Mouse (Mus musculus) cerebellum, adult (tissue): ENCODE data around the gene Zfhx3.

Source experiments
- ATAC-seq: cut with Nextera tagmentation; 2 replicates; pipeline ENCODE4 v1.9.2; 2017; ENCODE audit warnings: mild to moderate bottlenecking, moderate library complexity, mixed read lengths; ENCODE audit not compliant: insufficient number of reproducible peaks, low FRiP score, low TSS enrichment

The Zfhx3 gene

GRCm38 (mm10) chr8:108709441-108709840 lies 767.0 kb downstream of the Zfhx3 start:
- ATAC-seq: no peak

DNA sequence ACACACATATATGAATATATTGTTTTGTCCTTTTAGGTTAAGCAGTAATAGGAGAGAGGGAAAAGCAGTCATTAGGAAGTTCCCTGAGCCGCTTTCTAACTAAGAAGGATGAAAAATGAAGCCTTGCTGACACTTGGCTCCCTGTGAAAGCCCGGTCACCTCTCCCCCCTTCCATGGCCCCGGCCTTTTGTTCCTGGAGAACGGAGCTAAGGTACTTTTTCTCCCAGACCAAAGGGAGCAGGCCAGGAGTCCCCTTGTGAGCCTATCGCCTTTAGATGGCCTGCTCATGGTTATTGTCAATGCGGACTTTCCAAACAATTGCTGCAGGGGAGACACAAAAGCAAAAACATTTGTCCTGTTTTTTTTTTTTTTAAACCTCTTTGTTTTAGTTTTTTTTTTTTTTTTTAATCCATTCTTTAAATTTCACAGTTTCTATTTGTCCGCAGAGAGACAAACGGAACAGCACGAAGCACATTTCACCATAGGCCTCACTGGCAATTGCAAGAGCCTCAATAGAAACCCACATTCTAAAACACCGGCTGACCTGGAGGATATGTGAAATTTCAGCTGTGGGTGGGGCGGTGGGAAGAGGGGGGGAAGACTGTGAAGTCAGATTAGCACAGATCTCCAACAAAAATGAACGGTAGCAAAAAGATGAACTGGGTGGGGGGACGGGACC lies 767.6 kb downstream of the Zfhx3 start:
- ATAC-seq: no peak

GRCm38 (mm10) chr8:108710607-108711489 lies 768.4 kb downstream of the Zfhx3 start:
- ATAC-seq: no peak

- ATAC-seq: no peak
Observed at GRCm38 (mm10) chr8:108711490-108711793, 769.0 kb downstream of the Zfhx3 start.

DNA sequence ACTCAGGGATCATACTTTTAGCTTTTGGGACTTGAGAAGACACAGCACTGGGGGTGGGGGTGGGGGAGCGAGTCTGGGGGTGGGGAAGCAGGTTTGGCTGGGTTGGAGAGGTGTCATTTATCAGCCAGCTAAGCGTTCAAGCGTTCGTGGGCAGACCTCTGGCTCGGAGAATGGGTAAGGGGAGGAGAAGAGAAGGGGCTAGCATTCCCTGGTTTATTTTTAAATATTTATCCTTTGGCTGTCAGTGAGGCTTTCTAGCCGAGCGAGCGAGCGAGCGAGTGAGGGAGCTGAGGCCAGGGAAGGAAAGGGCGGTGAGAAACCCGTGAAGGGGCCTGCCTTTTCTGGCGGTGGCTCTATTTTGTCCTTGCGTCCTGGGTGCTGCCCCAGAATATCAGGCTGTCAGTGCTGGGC lies 769.6 kb downstream of the Zfhx3 start:
- ATAC-seq: no peak

DNA sequence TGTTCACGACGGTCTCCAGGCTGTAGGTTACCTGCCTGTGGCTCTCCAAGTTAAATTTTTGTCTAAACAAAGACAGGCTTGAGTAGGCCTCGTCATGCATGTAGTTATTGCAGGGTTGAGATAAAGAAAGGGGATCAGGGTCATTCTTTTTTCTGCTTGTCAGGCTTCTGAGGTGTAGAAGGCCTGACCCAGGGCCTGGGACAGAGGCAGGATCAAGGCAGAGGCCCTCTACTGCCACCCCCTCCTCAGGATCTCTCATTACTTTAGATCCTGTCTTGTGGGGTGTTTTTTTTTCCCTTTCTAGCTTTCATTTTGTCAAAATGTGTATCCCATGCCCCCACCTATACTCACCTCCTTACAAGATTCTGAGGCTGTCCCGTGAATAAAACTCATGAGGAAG lies 770.2 kb downstream of the Zfhx3 start:
- ATAC-seq: no peak

- ATAC-seq: no peak
Observed at GRCm38 (mm10) chr8:108713346-108714142, 771.1 kb downstream of the Zfhx3 start.

DNA sequence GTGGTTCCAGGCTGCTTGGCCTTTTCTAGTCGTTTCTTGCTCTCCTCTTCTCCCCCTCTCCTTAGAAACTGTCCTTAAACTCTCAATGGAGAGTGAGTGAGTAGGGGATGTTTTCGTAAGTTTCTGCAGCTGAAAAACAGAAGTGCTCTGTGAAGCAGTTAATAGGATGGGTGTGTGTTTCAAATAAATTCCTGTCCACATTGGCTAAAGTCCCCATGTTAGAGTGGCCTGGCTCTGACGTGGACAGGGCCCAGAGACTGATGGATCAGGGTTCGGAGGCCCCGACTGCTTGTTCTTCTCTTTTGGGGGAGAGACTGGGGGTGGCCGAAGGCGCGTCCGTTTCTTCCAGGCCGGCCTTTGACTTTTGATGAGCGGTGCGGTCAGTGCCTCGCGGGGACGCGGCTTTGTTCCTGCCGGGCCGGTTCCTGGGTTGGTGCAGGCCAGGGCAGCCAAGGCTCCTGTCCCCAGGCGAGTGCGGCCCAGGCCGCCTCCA lies 771.7 kb downstream of the Zfhx3 start:
- ATAC-seq: no peak

GRCm38 (mm10) chr8:108714636-108715415 lies 772.4 kb downstream of the Zfhx3 start:
- no peak for ATAC-seq

GRCm38 (mm10) chr8:108715416-108715948 lies 773.0 kb downstream of the Zfhx3 start:
- ATAC-seq: no peak

DNA sequence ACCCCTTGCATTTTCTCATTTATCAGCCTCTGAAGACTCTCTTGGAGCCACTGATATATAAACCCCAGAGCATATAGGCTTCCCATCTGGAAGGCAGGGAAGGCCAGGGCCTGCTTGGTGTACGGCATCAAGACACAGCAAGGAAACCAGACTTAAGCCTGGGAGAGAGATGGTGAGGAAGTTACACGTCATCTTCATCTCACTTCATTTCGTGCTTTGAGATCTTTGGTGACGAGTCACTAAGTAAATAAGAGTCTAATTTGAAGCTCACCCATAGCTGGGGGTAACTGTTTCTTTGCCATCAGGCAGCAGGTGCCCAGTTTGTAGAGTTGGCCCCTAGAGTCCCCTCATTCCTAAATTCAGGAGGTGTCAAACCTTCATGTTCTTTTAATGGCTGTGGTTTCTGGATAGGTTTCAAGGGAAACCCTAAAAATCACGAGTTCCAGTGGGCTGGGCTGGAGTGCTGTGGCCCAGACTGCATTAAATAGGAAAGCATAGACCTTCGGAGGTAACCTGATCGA lies 773.9 kb downstream of the Zfhx3 start:
- ATAC-seq: no peak

GRCm38 (mm10) chr8:108717545-108717944 lies 775.1 kb downstream of the Zfhx3 start:
- no peak for ATAC-seq

- no peak for ATAC-seq
Observed at GRCm38 (mm10) chr8:108718031-108718430, 775.6 kb downstream of the Zfhx3 start.

- ATAC-seq: no peak
Observed at GRCm38 (mm10) chr8:108720840-108721239, 778.4 kb downstream of the Zfhx3 start.

DNA sequence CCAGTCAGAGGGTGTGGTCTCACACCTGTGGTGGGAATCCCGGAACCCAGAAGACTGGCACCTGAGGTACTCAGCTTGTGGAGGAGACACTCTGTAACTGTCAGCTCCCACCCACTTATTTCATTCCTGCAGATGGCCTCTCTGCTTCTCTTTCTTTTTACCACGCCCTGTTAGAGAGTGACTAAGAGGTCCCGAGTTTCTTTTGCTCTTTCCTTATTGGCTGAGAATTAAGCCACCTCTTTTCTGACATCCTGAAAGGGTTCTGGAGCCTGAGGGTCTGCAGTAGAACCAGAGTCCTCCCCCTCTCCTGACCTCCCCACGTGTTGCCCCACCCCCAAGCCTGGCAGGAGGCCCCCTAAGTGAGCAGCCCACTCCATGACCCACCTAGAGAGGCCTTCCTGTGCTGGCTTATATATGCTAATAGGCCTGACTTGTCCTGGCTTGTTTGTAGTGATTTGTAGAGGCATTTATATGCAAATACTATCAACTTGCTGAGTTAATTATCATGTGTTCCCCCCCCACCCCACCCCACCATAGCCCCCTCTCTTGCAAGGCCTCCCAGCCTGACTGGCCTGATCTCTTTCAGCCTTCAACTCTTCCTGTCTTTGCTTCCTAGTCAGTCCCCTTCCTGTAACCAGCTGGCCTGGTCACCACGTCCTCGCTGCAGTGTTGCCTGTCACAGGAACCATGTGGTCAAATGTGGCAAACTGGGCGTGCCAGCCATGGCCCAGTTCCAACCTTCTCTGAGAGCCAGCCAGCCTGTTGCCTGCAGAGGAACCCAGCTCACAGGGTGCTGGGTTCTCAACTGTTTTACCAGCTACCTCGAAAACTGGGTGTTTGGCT lies 780.4 kb downstream of the Zfhx3 start:
- no peak for ATAC-seq

GRCm38 (mm10) chr8:108723636-108724035 lies 781.2 kb downstream of the Zfhx3 start:
- no peak for ATAC-seq

DNA sequence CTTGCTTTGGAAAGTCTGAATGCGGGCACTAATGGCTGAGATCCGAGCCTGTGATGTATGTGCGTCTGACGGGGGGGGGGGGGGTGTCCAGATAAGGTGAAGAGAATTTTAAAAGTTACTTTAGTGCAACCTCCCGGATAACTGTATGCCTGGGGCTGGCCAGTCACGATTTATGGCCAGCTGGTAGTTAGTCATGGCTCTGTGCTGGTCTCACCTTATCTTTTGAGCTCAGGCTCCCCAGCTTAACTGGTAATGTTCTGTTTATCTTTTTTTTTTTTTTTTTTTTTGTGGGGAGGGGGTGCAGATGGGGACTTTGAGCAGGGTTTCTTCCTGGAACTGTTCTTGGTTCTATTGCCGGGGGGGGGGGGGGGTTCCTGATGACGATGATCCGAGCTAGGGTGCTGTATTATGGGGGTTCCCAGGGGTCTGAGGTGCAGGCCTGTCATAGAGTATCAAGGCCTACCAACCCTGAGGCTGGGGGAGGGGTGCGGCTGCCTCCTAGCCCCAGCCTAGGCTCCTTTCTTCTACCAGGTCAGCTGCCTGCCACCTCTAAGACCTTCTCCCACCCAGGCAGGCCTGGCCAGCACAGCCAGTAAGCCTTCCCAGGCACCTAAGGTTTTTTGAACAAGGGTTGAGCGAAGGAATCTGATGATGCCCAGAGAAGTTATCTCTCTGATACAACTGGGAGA lies 782.5 kb downstream of the Zfhx3 start:
- ATAC-seq: no peak

- ATAC-seq: no peak
Observed at GRCm38 (mm10) chr8:108725631-108726030, 783.2 kb downstream of the Zfhx3 start.
